Mouse (Mus musculus): Measurements from ENCODE around the gene Gpr26. TPM values are rescaled to one million over a fixed set of nuclear protein-coding genes. Genes with fewer than 3 reads are reported as not detected.

The Gpr26 gene
- total RNA-seq (2014; fragmentation: Nextera tagmentation) (not detected in 2 replicates), total RNA-seq (2017) (not detected in 2 replicates)

- no peak for ATAC-seq (replicated peaks; ENCODE audit: low FRiP score, low TSS enrichment, poor library complexity, severe bottlenecking)
These were observed at the start of gene Gpr26 for GRCm38 (mm10) chr7:131966023-131966915. Gene Gpr26, plus strand, starts transcription at chr7:131966460.

- ATAC-seq (replicated peaks; ENCODE audit: low FRiP score, low TSS enrichment, poor library complexity, severe bottlenecking), result no peak
These were observed 48.9 kb upstream of the Gpr26 start for GRCm38 (mm10) chr7:131917384-131917783.

- ATAC-seq (replicated peaks; ENCODE audit: low FRiP score, low TSS enrichment, poor library complexity, severe bottlenecking), result no peak
These were observed 38.8 kb upstream of the Gpr26 start for GRCm38 (mm10) chr7:131927288-131928050.

GRCm38 (mm10) chr7:131937611-131938010 lies 28.6 kb upstream of the Gpr26 start:
- no peak for ATAC-seq (replicated peaks; ENCODE audit: low FRiP score, low TSS enrichment, poor library complexity, severe bottlenecking)

GRCm38 (mm10) chr7:131951131-131951530 lies 15.1 kb upstream of the Gpr26 start:
- ATAC-seq (replicated peaks; ENCODE audit: low FRiP score, low TSS enrichment, poor library complexity, severe bottlenecking), result no peak

- ATAC-seq (replicated peaks; ENCODE audit: low FRiP score, low TSS enrichment, poor library complexity, severe bottlenecking), result no peak
These were observed 12.9 kb upstream of the Gpr26 start for GRCm38 (mm10) chr7:131953402-131953801.

GRCm38 (mm10) chr7:131958705-131959104 lies 7.6 kb upstream of the Gpr26 start:
- no peak for ATAC-seq (replicated peaks; ENCODE audit: low FRiP score, low TSS enrichment, poor library complexity, severe bottlenecking)

GRCm38 (mm10) chr7:131960551-131960950 lies 5.7 kb upstream of the Gpr26 start:
- ATAC-seq (replicated peaks; ENCODE audit: low FRiP score, low TSS enrichment, poor library complexity, severe bottlenecking), result no peak

- ATAC-seq (replicated peaks; ENCODE audit: low FRiP score, low TSS enrichment, poor library complexity, severe bottlenecking), result no peak
These were observed 745 bp downstream of the Gpr26 start for GRCm38 (mm10) chr7:131966916-131967494.

- no peak for ATAC-seq (replicated peaks; ENCODE audit: low FRiP score, low TSS enrichment, poor library complexity, severe bottlenecking)
These were observed 4.0 kb downstream of the Gpr26 start for GRCm38 (mm10) chr7:131970255-131970654.

GRCm38 (mm10) chr7:131975867-131976266 lies 9.6 kb downstream of the Gpr26 start:
- ATAC-seq (replicated peaks; ENCODE audit: low FRiP score, low TSS enrichment, poor library complexity, severe bottlenecking), result no peak

GRCm38 (mm10) chr7:131978609-131979008 lies 12.3 kb downstream of the Gpr26 start:
- no peak for ATAC-seq (replicated peaks; ENCODE audit: low FRiP score, low TSS enrichment, poor library complexity, severe bottlenecking)

- ATAC-seq (replicated peaks; ENCODE audit: low FRiP score, low TSS enrichment, poor library complexity, severe bottlenecking), result no peak
These were observed 22.8 kb downstream of the Gpr26 start for GRCm38 (mm10) chr7:131989056-131989455.

GRCm38 (mm10) chr7:131992226-131992625 lies 26.0 kb downstream of the Gpr26 start:
- ATAC-seq (replicated peaks; ENCODE audit: low FRiP score, low TSS enrichment, poor library complexity, severe bottlenecking), result no peak

- no peak for ATAC-seq (replicated peaks; ENCODE audit: low FRiP score, low TSS enrichment, poor library complexity, severe bottlenecking)
These were observed 26.6 kb downstream of the Gpr26 start for GRCm38 (mm10) chr7:131992873-131993272.

GRCm38 (mm10) chr7:132005996-132006696 lies 39.9 kb downstream of the Gpr26 start:
- ATAC-seq (replicated peaks; ENCODE audit: low FRiP score, low TSS enrichment, poor library complexity, severe bottlenecking), result no peak

GRCm38 (mm10) chr7:132009002-132009401 lies 42.7 kb downstream of the Gpr26 start:
- ATAC-seq (replicated peaks; ENCODE audit: low FRiP score, low TSS enrichment, poor library complexity, severe bottlenecking), result no peak

GRCm38 (mm10) chr7:132012969-132013679 lies 46.9 kb downstream of the Gpr26 start:
- ATAC-seq (replicated peaks; ENCODE audit: low FRiP score, low TSS enrichment, poor library complexity, severe bottlenecking), result no peak

GRCm38 (mm10) chr7:132013970-132014369 lies 47.7 kb downstream of the Gpr26 start:
- no peak for ATAC-seq (replicated peaks; ENCODE audit: low FRiP score, low TSS enrichment, poor library complexity, severe bottlenecking)

Measured in megakaryocyte-erythroid progenitor cell, adult 5-6 weeks (primary cell).